14 mouse cellular contexts compared by ENCODE assay signal in the genomic region with DNA sequence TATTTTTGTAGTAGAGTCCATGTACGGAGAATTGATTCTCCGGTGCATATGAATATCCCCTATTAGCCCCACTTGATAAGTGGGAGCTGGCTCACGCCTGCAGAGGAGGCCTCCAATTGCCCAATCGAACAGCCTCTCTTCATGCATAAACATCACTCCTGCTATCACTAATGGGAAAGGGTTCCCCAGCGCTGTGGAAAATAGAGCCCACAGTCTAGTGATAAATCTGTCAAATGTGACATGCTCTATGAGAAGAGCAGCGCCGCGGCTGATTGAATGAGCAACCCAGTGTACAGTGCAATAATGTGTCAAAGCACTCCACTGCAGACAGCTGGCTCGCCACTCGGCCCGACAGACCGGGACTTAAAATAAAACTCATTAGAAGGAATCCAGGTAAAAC.
DNase-seq lines count a peak whose midpoint lies in the region; ATAC-seq and TF ChIP-seq lines count a peak whose summit lies in the region.
"Had no signal": no experiment of that assay in that cellular context is flagged by ENCODE, and none has a peak within 500 bp of the region (broad histone marks: within the 10 kb centered on the region; RNA-seq: fewer than 3 reads in every experiment).

No protein-coding gene starts in this region.

- no peak overlapping the region for H3K9ac ChIP-seq in kidney, postnatal 0 days (ENCODE audit: low read depth, low read length)
- no peak overlapping the region for H3K9ac ChIP-seq in midbrain, embryonic 12.5 days (replicated peaks)

- no peaks in the 10 kb centered on the region for H3K4me1 ChIP-seq in kidney, postnatal 0 days (replicated peaks; ENCODE audit: insufficient read depth, low read length)
- H3K4me1 ChIP-seq in midbrain, embryonic 12.5 days: peaks cover 10% of the 10 kb centered on the region

- no peaks in the 10 kb centered on the region for H3K36me3 ChIP-seq in kidney, postnatal 0 days (ENCODE audit: insufficient read depth, low read length)
- no peaks in the 10 kb centered on the region for H3K36me3 ChIP-seq in midbrain, embryonic 12.5 days
- H3K36me3 ChIP-seq: G1E had no signal

- 27% methylated on average over 12 of the region's 12 CpGs for WGBS in kidney, postnatal 0 days
- 62% methylated on average over 12 of the region's 12 CpGs for WGBS in midbrain, embryonic 12.5 days

- no peaks in the 10 kb centered on the region for H3K27me3 ChIP-seq in kidney, postnatal 0 days (ENCODE audit: insufficient read depth, low read length)
- H3K27me3 ChIP-seq in midbrain, embryonic 12.5 days: no peaks in the 10 kb centered on the region

- H3K27ac ChIP-seq in kidney, postnatal 0 days: no peak overlapping the region
- H3K27ac ChIP-seq in midbrain, embryonic 12.5 days (replicated peaks): peak overlapping the region; percentile 36; the same call in 1 of the 2 replicates
- H3K27ac ChIP-seq: stomach, postnatal 0 days had no signal

- no peak for TF ChIP-seq CTCF in kidney, postnatal 0 days (IDR thresholded peaks at IDR 0.05; ENCODE audit: low read depth)

- no peaks in the 10 kb centered on the region for H3K9me3 ChIP-seq in kidney, postnatal 0 days (replicated peaks; ENCODE audit: low read length)
- H3K9me3 ChIP-seq in midbrain, embryonic 12.5 days: no peaks in the 10 kb centered on the region

- DNase-seq in embryo, embryonic 11 days: peak; percentile 48
- no peak for DNase-seq in embryo, embryonic 10 days (ENCODE audit: low spot score)
- DNase-seq in kidney, postnatal 0 days (ENCODE audit: low spot score): peak; percentile 28
- DNase-seq in kidney, postnatal 25 days: no peak
- DNase-seq in retina, postnatal 1 day: peak; percentile 30
- DNase-seq in right cerebral cortex, postnatal 4 days: no peak
- no peak for DNase-seq in thymus, postnatal 0 days (ENCODE audit: low spot score)
- DNase-seq: cerebellum, postnatal 25 days had no signal

- H3K4me2 ChIP-seq in kidney, postnatal 0 days (ENCODE audit: low read length): peak overlapping the region; percentile 29; the same call in 1 of the 2 replicates
- no peak overlapping the region for H3K4me2 ChIP-seq in midbrain, embryonic 12.5 days (replicated peaks)

- no peak for ATAC-seq in kidney, postnatal 0 days (replicated peaks; ENCODE audit: low FRiP score, low read depth)
- ATAC-seq in midbrain, embryonic 12.5 days (ENCODE audit: low FRiP score, low read depth): peak; percentile 54; the same call in 1 of the 2 replicates
- ATAC-seq: activated CD4-positive, CD25-positive, alpha-beta regulatory T cell, adult 4 months; intestine, embryonic 16.5 days; lung, postnatal 0 days had no signal

- no peak overlapping the region for H3K4me3 ChIP-seq in kidney, postnatal 0 days (replicated peaks; ENCODE audit: low read depth, low read length)
- H3K4me3 ChIP-seq in midbrain, embryonic 12.5 days: no peak overlapping the region

Comparison
In these comparisons a context has a peak if more than half of its experiments do, and no peak if none do; other contexts are left out.
1. DNase-seq: peak in embryo, embryonic 11 days (single experiment), kidney, postnatal 0 days (single experiment) and retina, postnatal 1 day (single experiment); none in embryo, embryonic 10 days (single experiment), kidney, postnatal 25 days (0 of 2), right cerebral cortex, postnatal 4 days (single experiment) and thymus, postnatal 0 days (single experiment).